Comparison of ENCODE assay signal across 21 mouse cellular contexts in the genomic region with DNA sequence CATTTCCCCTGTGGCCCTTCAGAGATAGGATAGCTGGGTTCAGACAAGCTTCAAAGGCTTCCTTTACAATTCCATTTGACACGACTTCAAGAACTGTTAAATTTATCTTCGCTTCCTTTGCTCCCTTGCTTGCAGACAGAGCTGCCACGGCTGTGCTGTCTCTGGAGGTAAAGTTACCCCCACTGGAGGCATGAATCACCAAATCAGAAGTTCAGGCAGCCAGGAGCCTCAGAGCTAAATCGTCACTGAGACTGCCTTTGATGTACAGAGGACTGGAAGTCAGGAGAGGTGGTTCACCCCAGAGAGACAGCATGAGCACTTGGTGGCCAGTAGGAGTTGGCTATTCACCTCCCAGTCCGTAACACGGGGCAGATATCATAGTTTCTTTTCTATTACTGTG.
DNase-seq lines count a peak whose midpoint lies in the region; ATAC-seq lines count a peak whose summit lies in the region.
"Had no signal": no experiment of that assay in that cellular context is flagged by ENCODE, and none has a peak within 500 bp of the region (broad histone marks: within the 10 kb centered on the region; RNA-seq: fewer than 3 reads in every experiment).

No protein-coding gene starts in this region.

- ATAC-seq in frontal cortex, adult (ENCODE audit: low TSS enrichment), result peak; percentile 38; the same call in 1 of the 2 replicates
- ATAC-seq: activated CD4-positive, CD25-positive, alpha-beta regulatory T cell, adult 4 months; CD4-positive, CD25-positive, alpha-beta regulatory T cell, adult 4 months; forebrain, embryonic 14.5 days; forebrain, embryonic 16.5 days; Patski had no signal

- DNase-seq in frontal cortex, postnatal 10 days (ENCODE audit: low spot score in 2 of 2), result no peak
- peak; percentile 26 for DNase-seq in 416B (ENCODE audit: low read depth)
- peak; percentile 67 for DNase-seq in brain, adult 2 months (ENCODE audit: low read depth, low spot score)
- DNase-seq in kidney, postnatal 25 days, result no peak
- DNase-seq: adrenal gland, adult 8-10 months; adrenal gland, postnatal 14 days; adrenal gland, postnatal 36 days; B cell, adult 2 months; cerebellum, adult 11 months; cerebellum, adult 18-20 months; cerebellum, adult 8-10 months; cerebellum, adult 9-11 months; cerebellum, postnatal 14 days; cerebellum, postnatal 36 days; embryo, embryonic 11 days had no signal

Comparison
In these comparisons a context has a peak if more than half of its experiments do, and no peak if none do; other contexts are left out.
1. DNase-seq: peak in 416B (single experiment) and brain, adult 2 months (single experiment); none in frontal cortex, postnatal 10 days (0 of 2) and kidney, postnatal 25 days (0 of 2).